Mouse (Mus musculus) hindbrain, embryonic 10.5 days (tissue): ENCODE results near the gene Xpo5. TPM values are rescaled to one million over a fixed set of nuclear protein-coding genes. Genes with fewer than 3 reads are reported as not detected.

Experiments
- DNase-seq: peaks from one replicate; pipeline ENCODE4 v3.0.0-alpha.2; 2017; ENCODE audit warnings: low spot score
- H3K27ac ChIP-seq: fragments of 300-500 bp; sonication (generic); 2 replicates; pipeline ENCODE4 v1.5.1; 2016; ENCODE audit warnings: mild to moderate bottlenecking, moderate library complexity
- H3K27me3 ChIP-seq: fragments of 300-500 bp; sonication (generic); 2 replicates; pipeline ENCODE4 v1.6.1; 2016; ENCODE audit warnings: mild to moderate bottlenecking; ENCODE audit not compliant: poor library complexity, insufficient read depth, severe bottlenecking
- H3K36me3 ChIP-seq: fragments of 300-500 bp; sonication (generic); 2 replicates; pipeline ENCODE4 v1.6.1; 2016; ENCODE audit warnings: mild to moderate bottlenecking, moderate library complexity
- H3K4me1 ChIP-seq: fragments of 300-500 bp; sonication (generic); replicated peaks from 2 replicates; pipeline ENCODE4 v1.6.1; 2016; ENCODE audit warnings: mild to moderate bottlenecking
- H3K4me3 ChIP-seq: fragments of 300-500 bp; sonication (generic); 2 replicates; pipeline ENCODE4 v1.5.1; 2016; ENCODE audit warnings: mild to moderate bottlenecking, moderate library complexity
- H3K9me3 ChIP-seq: fragments of 300-500 bp; sonication (generic); 2 replicates; pipeline ENCODE4 v1.6.1; 2016; ENCODE audit warnings: mild to moderate bottlenecking, moderate library complexity
- WGBS: fragments of 180-500 bp; shearing (Covaris S2); methylation state at CpG from one replicate; pipeline ENCODE4 v1.1.7; 2016; 5-methylcytosine and 5-hydroxymethylcytosine counted together
- polyA plus RNA-seq: library from polyadenylated mRNA; unstranded; fragments of >200 nt; fragmentation: Nextera tagmentation; extraction: Ambion mirVana; gene quantifications from 2 replicates; pipeline ENCODE4 v1.2.1, GENCODE M21; 2016

Gene Xpo5
- polyA plus RNA-seq, 1 experiment from 2014 or later: 59.2 TPM

GRCm38 (mm10) chr17:46267511-46267910 is 64.9 kb downstream of the Xpo5 start:
- DNase-seq: no peak
- no peaks in the 10 kb centered on the region for H3K27me3 ChIP-seq
- peaks cover 98% of the 10 kb centered on the region for H3K36me3 ChIP-seq
- no peaks in the 10 kb centered on the region for H3K9me3 ChIP-seq
- H3K4me3 ChIP-seq: no peak overlapping the region
- no peak overlapping the region for H3K27ac ChIP-seq
- H3K4me1 ChIP-seq: peaks cover 23% of the 10 kb centered on the region
- 89% methylated on average over 7 of the region's 7 CpGs for WGBS

- peaks cover 98% of the 10 kb centered on the region for H3K36me3 ChIP-seq
- H3K27me3 ChIP-seq: no peaks in the 10 kb centered on the region
- H3K27ac ChIP-seq: no peak overlapping the region
- DNase-seq: no peak
- no peak overlapping the region for H3K4me3 ChIP-seq
- peaks cover 23% of the 10 kb centered on the region for H3K4me1 ChIP-seq
- 77% methylated on average over 10 of the region's 10 CpGs for WGBS
- H3K9me3 ChIP-seq: no peaks in the 10 kb centered on the region
Measured at GRCm38 (mm10) chr17:46268026-46268720, 65.6 kb downstream of the Xpo5 start.

DNA sequence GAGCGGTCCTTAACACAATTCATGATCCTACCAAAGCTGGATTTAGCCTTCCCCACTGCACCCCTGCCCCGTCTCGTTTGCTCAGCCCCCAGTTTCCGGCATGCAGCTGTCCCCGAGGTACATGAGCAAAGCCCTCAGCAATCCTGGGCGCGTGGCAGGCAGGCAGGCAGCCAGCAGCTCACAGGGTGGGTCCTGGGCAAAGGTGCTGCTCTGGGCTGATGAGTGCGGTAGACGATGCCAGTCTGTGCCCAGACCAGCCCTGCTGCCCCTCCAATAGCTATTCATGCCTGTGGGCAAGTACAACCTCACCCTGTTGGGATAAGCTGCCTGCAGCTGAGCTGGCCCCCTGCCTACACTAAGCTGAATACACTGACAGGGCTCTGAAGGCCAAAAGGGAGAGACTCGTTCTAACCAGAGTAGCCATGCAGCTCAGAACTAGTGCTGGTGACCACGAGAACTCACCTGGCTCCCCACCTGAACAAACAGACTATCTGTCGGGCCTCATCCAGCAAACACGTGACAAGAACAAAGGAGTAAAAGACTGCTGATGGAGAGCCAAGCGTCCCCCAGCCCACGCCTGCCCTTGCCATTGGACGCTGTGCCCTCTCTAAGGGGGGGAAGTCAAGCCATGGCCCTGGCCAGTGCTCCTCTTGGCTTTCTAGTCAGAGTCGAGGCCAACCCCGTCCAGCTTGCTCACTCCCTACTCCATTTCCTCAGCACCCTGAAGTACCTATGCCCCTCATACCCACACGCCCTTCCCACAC is 67.4 kb downstream of the Xpo5 start:
- 0 out of 2 replicates have a peak overlapping the region, but pooled peaks have one; percentile 3 for H3K27ac ChIP-seq
- H3K4me1 ChIP-seq: peaks cover 39% of the 10 kb centered on the region
- H3K9me3 ChIP-seq: no peaks in the 10 kb centered on the region
- WGBS: 90% methylated on average over 19 of the region's 19 CpGs
- peaks cover 95% of the 10 kb centered on the region for H3K36me3 ChIP-seq
- no peaks in the 10 kb centered on the region for H3K27me3 ChIP-seq
- DNase-seq: no peak
- H3K4me3 ChIP-seq: no peak overlapping the region

DNA sequence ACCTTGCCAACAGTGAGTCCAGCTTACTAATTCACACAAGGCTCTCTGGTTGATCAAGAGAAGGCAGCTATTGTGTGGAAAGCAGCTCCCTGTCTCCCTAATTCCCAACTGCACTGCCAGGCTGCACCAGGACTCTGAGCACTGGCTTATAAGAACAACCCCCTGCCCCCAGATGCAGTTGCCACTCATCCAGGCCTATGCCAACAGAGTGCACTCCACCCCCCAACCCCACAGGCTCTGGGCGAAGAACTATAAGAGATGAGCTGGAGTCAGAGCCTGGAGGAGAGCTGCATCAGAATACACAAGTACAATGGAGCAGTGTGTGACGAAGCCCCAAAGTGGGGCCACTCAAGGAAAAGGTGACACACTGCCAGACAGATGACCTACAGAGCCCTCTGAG is 69.5 kb downstream of the Xpo5 start:
- Histone ChIP-seq H3K27me3 (no peaks in the 10 kb centered on the region), H3K4me3 (no peak overlapping the region), H3K36me3 (peaks cover 88% of the 10 kb centered on the region), H3K9me3 (no peaks in the 10 kb centered on the region), H3K4me1 (peaks cover 30% of the 10 kb centered on the region), H3K27ac (no peak overlapping the region)
- 87% methylated on average over 2 of the region's 2 CpGs for WGBS
- DNase-seq: no peak

- H3K4me1 ChIP-seq: peaks cover 33% of the 10 kb centered on the region
- no peak for DNase-seq
- no peaks in the 10 kb centered on the region for H3K27me3 ChIP-seq
- no peak overlapping the region for H3K27ac ChIP-seq
- H3K4me3 ChIP-seq: no peak overlapping the region
- no peaks in the 10 kb centered on the region for H3K9me3 ChIP-seq
- H3K36me3 ChIP-seq: peaks cover 87% of the 10 kb centered on the region
- 91% methylated on average over 5 of the region's 5 CpGs for WGBS
Measured at GRCm38 (mm10) chr17:46272675-46273074, 70.1 kb downstream of the Xpo5 start.

DNA sequence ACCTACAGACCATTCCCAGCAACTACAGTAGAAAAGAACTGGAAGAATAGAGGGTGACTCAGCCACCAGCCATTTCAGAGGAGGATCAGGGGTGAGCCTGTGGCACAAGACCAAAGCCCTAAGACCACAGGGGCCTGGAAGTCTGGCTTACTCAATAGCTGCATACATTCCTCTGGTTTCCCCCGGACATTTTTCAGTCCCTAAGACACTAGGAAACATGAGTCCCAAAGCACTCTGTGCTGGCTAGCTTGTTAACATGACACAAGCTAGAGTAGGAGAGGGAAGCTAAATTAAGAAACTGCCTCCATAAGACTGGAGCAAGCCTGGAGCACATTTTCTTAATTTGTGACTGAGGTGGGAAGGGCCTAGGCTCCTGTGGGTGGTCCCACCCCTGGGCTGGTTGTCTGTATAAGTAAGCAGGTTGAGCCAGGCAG is 71.2 kb downstream of the Xpo5 start:
- no peak overlapping the region for H3K4me3 ChIP-seq
- H3K27me3 ChIP-seq: no peaks in the 10 kb centered on the region
- 59% methylated on average over 1 of the region's 1 CpGs for WGBS
- H3K36me3 ChIP-seq: peaks cover 88% of the 10 kb centered on the region
- DNase-seq: no peak
- H3K9me3 ChIP-seq: no peaks in the 10 kb centered on the region
- H3K27ac ChIP-seq: no peak overlapping the region
- peaks cover 40% of the 10 kb centered on the region for H3K4me1 ChIP-seq

- Histone ChIP-seq H3K27ac (no peak overlapping the region), H3K36me3 (peaks cover 89% of the 10 kb centered on the region), H3K27me3 (no peaks in the 10 kb centered on the region), H3K4me3 (no peak overlapping the region), H3K9me3 (no peaks in the 10 kb centered on the region), H3K4me1 (peaks cover 40% of the 10 kb centered on the region)
- no peak for DNase-seq
- 56% methylated on average over 6 of the region's 6 CpGs for WGBS
Measured at GRCm38 (mm10) chr17:46274465-46274864, 71.9 kb downstream of the Xpo5 start.

GRCm38 (mm10) chr17:46275034-46275433 is 72.5 kb downstream of the Xpo5 start:
- Histone ChIP-seq H3K4me1 (peaks cover 40% of the 10 kb centered on the region), H3K27ac (no peak overlapping the region), H3K9me3 (no peaks in the 10 kb centered on the region), H3K27me3 (no peaks in the 10 kb centered on the region), H3K4me3 (no peak overlapping the region), H3K36me3 (peaks cover 89% of the 10 kb centered on the region)
- DNase-seq: no peak
- 80% methylated on average over 6 of the region's 6 CpGs for WGBS

DNA sequence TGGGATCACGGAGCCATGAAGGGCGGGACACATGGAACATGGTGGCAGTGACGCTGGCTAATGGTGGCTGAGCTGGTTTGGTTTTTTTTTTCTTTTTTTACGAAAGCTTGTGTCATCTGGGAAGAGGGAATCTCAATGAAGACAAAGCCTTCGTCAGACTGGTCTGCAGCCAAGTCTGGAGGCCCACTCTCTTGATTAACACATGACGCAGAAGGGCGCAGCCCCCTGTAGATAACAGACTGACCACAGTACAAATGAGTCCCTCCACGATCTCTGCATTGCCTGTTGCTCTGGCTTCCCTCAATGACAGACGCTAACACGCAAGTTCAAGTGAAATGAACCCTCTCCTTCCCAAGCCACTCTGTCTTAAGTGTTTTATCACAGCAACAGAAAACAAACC is 72.9 kb downstream of the Xpo5 start:
- peaks cover 40% of the 10 kb centered on the region for H3K4me1 ChIP-seq
- 91% methylated on average over 10 of the region's 10 CpGs for WGBS
- peaks cover 89% of the 10 kb centered on the region for H3K36me3 ChIP-seq
- H3K27me3 ChIP-seq: no peaks in the 10 kb centered on the region
- no peaks in the 10 kb centered on the region for H3K9me3 ChIP-seq
- no peak overlapping the region for H3K27ac ChIP-seq
- no peak for DNase-seq
- H3K4me3 ChIP-seq: no peak overlapping the region

GRCm38 (mm10) chr17:46277586-46277985 is 75.0 kb downstream of the Xpo5 start:
- Histone ChIP-seq H3K36me3 (peaks cover 73% of the 10 kb centered on the region), H3K4me1 (peaks cover 52% of the 10 kb centered on the region), H3K4me3 (no peak overlapping the region), H3K9me3 (no peaks in the 10 kb centered on the region), H3K27me3 (no peaks in the 10 kb centered on the region), H3K27ac (no peak overlapping the region)
- DNase-seq: no peak
- 72% methylated on average over 4 of the region's 4 CpGs for WGBS

GRCm38 (mm10) chr17:46278011-46278765 is 75.6 kb downstream of the Xpo5 start:
- H3K4me1 ChIP-seq: peaks cover 55% of the 10 kb centered on the region
- no peak overlapping the region for H3K27ac ChIP-seq
- WGBS: 82% methylated on average over 12 of the region's 12 CpGs
- peaks cover 67% of the 10 kb centered on the region for H3K36me3 ChIP-seq
- H3K27me3 ChIP-seq: no peaks in the 10 kb centered on the region
- no peak overlapping the region for H3K4me3 ChIP-seq
- no peaks in the 10 kb centered on the region for H3K9me3 ChIP-seq
- DNase-seq: no peak

GRCm38 (mm10) chr17:46282483-46283123 is 80.0 kb downstream of the Xpo5 start, which contains the start of gene Tjap1:
Gene Tjap1, minus strand, starts transcription at chr17:46283026.
- peak within 1 kb of the TSS; percentile 90 for H3K27ac ChIP-seq
- peak within 1 kb of the TSS; percentile 86 for H3K4me3 ChIP-seq
- peaks cover 56% of the 10 kb centered on the region for H3K4me1 ChIP-seq
- no peaks in the 10 kb centered on the region for H3K9me3 ChIP-seq
- peak; percentile 94 for DNase-seq
- 0 out of 2 replicates have a peak, but pooled peaks cover 3% of the 10 kb centered on the region for H3K27me3 ChIP-seq
- H3K36me3 ChIP-seq: peaks cover 34% of the 10 kb centered on the region
- under 1% methylated on average over 37 of the region's 37 CpGs for WGBS
